Comparison of ENCODE assay signal across 25 mouse cellular contexts in genomic region chr14:29382786-29383185, GRCm38 (mm10).
DNase-seq lines count a peak whose midpoint lies in the region; ATAC-seq and TF ChIP-seq lines count a peak whose summit lies in the region.
"Had no signal": no experiment of that assay in that cellular context is flagged by ENCODE, and none has a peak within 500 bp of the region (broad histone marks: within the 10 kb centered on the region; RNA-seq: fewer than 3 reads in every experiment).

No protein-coding gene starts in this region.

- no peak overlapping the region for H3K9ac ChIP-seq in kidney, embryonic 16.5 days (replicated peaks; ENCODE audit: low read length)
- H3K9ac ChIP-seq in midbrain, embryonic 11.5 days (ENCODE audit: low read length): no peak overlapping the region
- no peak overlapping the region for H3K9ac ChIP-seq in midbrain, embryonic 16.5 days (ENCODE audit: low read depth, low read length)
- no peak overlapping the region for H3K9ac ChIP-seq in heart, adult 2 months (ENCODE audit: low read depth, low read length)
- H3K9ac ChIP-seq: embryonic facial prominence, embryonic 13.5 days; forebrain, embryonic 12.5 days; forebrain, embryonic 15.5 days; hindbrain, embryonic 12.5 days had no signal

- no peak overlapping the region for H3K4me3 ChIP-seq in kidney, adult 2 months (ENCODE audit: insufficient read depth, low read depth, low read length)
- H3K4me3 ChIP-seq in kidney, embryonic 16.5 days (ENCODE audit: low read length): no peak overlapping the region
- no peak overlapping the region for H3K4me3 ChIP-seq in midbrain, embryonic 11.5 days (ENCODE audit: low read depth, low read length)
- no peak overlapping the region for H3K4me3 ChIP-seq in midbrain, embryonic 16.5 days (ENCODE audit: low read depth, low read length)
- H3K4me3 ChIP-seq in heart, adult 2 months: no peak overlapping the region
- H3K4me3 ChIP-seq: embryonic facial prominence, embryonic 10.5 days; embryonic facial prominence, embryonic 13.5 days; erythroblast, embryonic 14.5 days; forebrain, embryonic 12.5 days; forebrain, embryonic 15.5 days; hindbrain, embryonic 12.5 days had no signal

- peak; percentile 76 for DNase-seq in kidney, adult 2 months
- peak; percentile 35 for DNase-seq in midbrain, embryonic 11.5 days (ENCODE audit: low spot score, missing footprints)
- peak; percentile 32 for DNase-seq in ZHBTc4 (ENCODE audit: low read depth, low spot score)
- DNase-seq in kidney, postnatal 36 days: peak; percentile 27 to 56
- no peak for DNase-seq in left cerebral cortex, adult 11 months (ENCODE audit: low spot score)
- no peak for DNase-seq in heart, adult 2 months
- DNase-seq: adrenal gland, adult 2 months; adrenal gland, postnatal 14 days; cerebellum, adult 11 months; cerebellum, adult 2 months; cerebellum, postnatal 10 days; cerebellum, postnatal 36 days; embryo, embryonic 11 days; gastrocnemius, postnatal 36 days had no signal

- no peak for TF ChIP-seq POLR2A in kidney, adult 2 months (IDR thresholded peaks at IDR 0.05; ENCODE audit: low read depth, low read length)
- TF ChIP-seq POLR2A in heart, adult 2 months (IDR thresholded peaks at IDR 0.05; ENCODE audit: insufficient read depth, low read depth, low read length): no peak

- no peak for TF ChIP-seq EP300 in heart, adult 2 months (IDR thresholded peaks at IDR 0.05; ENCODE audit: insufficient read depth, low read depth, low read length)

- ATAC-seq in kidney, embryonic 16.5 days (ENCODE audit: low FRiP score, low TSS enrichment): no peak
- ATAC-seq in midbrain, embryonic 11.5 days (ENCODE audit: low FRiP score): no peak
- ATAC-seq in midbrain, embryonic 16.5 days: no peak
- ATAC-seq: CD4-positive, CD25-positive, alpha-beta regulatory T cell, adult 4 months; forebrain, embryonic 15.5 days; hindbrain, embryonic 16.5 days had no signal

- no peaks in the 10 kb centered on the region for H3K36me3 ChIP-seq in kidney, adult 2 months (ENCODE audit: control insufficient read depth, insufficient read depth, low read length)
- no peaks in the 10 kb centered on the region for H3K36me3 ChIP-seq in kidney, embryonic 16.5 days (ENCODE audit: insufficient read depth, low read length)
- no peaks in the 10 kb centered on the region for H3K36me3 ChIP-seq in midbrain, embryonic 11.5 days (ENCODE audit: control insufficient read depth, insufficient read depth, low read length)
- H3K36me3 ChIP-seq in midbrain, embryonic 16.5 days (ENCODE audit: control insufficient read depth, insufficient read depth, low read length): no peaks in the 10 kb centered on the region
- H3K36me3 ChIP-seq in heart, adult 2 months (ENCODE audit: control insufficient read depth, insufficient read depth, low read length): no peaks in the 10 kb centered on the region
- H3K36me3 ChIP-seq: embryonic facial prominence, embryonic 10.5 days; embryonic facial prominence, embryonic 13.5 days; forebrain, embryonic 12.5 days; forebrain, embryonic 15.5 days; hindbrain, embryonic 12.5 days had no signal

- H3K27me3 ChIP-seq in kidney, adult 2 months (replicated peaks; ENCODE audit: control insufficient read depth, insufficient read depth, low read length): no peaks in the 10 kb centered on the region
- no peaks in the 10 kb centered on the region for H3K27me3 ChIP-seq in kidney, embryonic 16.5 days (ENCODE audit: insufficient read depth, low read length)
- H3K27me3 ChIP-seq in midbrain, embryonic 11.5 days (ENCODE audit: control insufficient read depth, insufficient read depth, low read length): no peaks in the 10 kb centered on the region
- H3K27me3 ChIP-seq in midbrain, embryonic 16.5 days (ENCODE audit: control insufficient read depth, insufficient read depth, low read depth, low read length): no peaks in the 10 kb centered on the region
- H3K27me3 ChIP-seq in heart, adult 2 months (ENCODE audit: control insufficient read depth, insufficient read depth, low read length): no peaks in the 10 kb centered on the region
- H3K27me3 ChIP-seq: embryonic facial prominence, embryonic 13.5 days; forebrain, embryonic 12.5 days; forebrain, embryonic 15.5 days; hindbrain, embryonic 12.5 days had no signal

- H3K79me2 ChIP-seq in heart, adult 2 months (replicated peaks; ENCODE audit: control insufficient read depth, insufficient read depth, low read length): no peaks in the 10 kb centered on the region

- no peak for TF ChIP-seq CTCF in kidney, adult 2 months (conservative IDR thresholded peaks at IDR 0.05; ENCODE audit: insufficient read depth, insufficient read length, low read depth, low read length)
- TF ChIP-seq CTCF in heart, adult 2 months (IDR thresholded peaks at IDR 0.05): no peak

- H3K9me3 ChIP-seq in kidney, embryonic 16.5 days (ENCODE audit: low read length): no peaks in the 10 kb centered on the region
- H3K9me3 ChIP-seq in midbrain, embryonic 11.5 days (ENCODE audit: control insufficient read depth, low read length): no peaks in the 10 kb centered on the region
- no peaks in the 10 kb centered on the region for H3K9me3 ChIP-seq in midbrain, embryonic 16.5 days (replicated peaks; ENCODE audit: control insufficient read depth, low read length, poor library complexity, severe bottlenecking)
- H3K9me3 ChIP-seq: embryonic facial prominence, embryonic 10.5 days; embryonic facial prominence, embryonic 13.5 days; forebrain, embryonic 12.5 days; forebrain, embryonic 15.5 days; hindbrain, embryonic 12.5 days had no signal

- no peak overlapping the region for H3K27ac ChIP-seq in kidney, adult 2 months (ENCODE audit: insufficient read depth, low read depth, low read length)
- H3K27ac ChIP-seq in kidney, embryonic 16.5 days (ENCODE audit: low read length): no peak overlapping the region
- H3K27ac ChIP-seq in midbrain, embryonic 11.5 days (ENCODE audit: low read depth, low read length): no peak overlapping the region
- no peak overlapping the region for H3K27ac ChIP-seq in midbrain, embryonic 16.5 days (ENCODE audit: low read length)
- no peak overlapping the region for H3K27ac ChIP-seq in heart, adult 2 months
- H3K27ac ChIP-seq: embryonic facial prominence, embryonic 10.5 days; embryonic facial prominence, embryonic 13.5 days; forebrain, embryonic 12.5 days; forebrain, embryonic 15.5 days; hindbrain, embryonic 12.5 days had no signal

- no peaks in the 10 kb centered on the region for H3K4me1 ChIP-seq in kidney, adult 2 months (ENCODE audit: control insufficient read depth, insufficient read depth, low read length)
- no peaks in the 10 kb centered on the region for H3K4me1 ChIP-seq in kidney, embryonic 16.5 days (ENCODE audit: insufficient read depth, low read length)
- no peaks in the 10 kb centered on the region for H3K4me1 ChIP-seq in midbrain, embryonic 11.5 days (ENCODE audit: control insufficient read depth, insufficient read depth, low read length)
- H3K4me1 ChIP-seq in midbrain, embryonic 16.5 days (ENCODE audit: control insufficient read depth, insufficient read depth, low read length): no peaks in the 10 kb centered on the region
- H3K4me1 ChIP-seq in heart, adult 2 months (ENCODE audit: control insufficient read depth, insufficient read depth, low read length): no peaks in the 10 kb centered on the region
- H3K4me1 ChIP-seq: embryonic facial prominence, embryonic 10.5 days; embryonic facial prominence, embryonic 13.5 days; forebrain, embryonic 12.5 days; forebrain, embryonic 15.5 days; hindbrain, embryonic 12.5 days had no signal

- H3K4me2 ChIP-seq in kidney, embryonic 16.5 days (replicated peaks; ENCODE audit: low read depth, low read length): no peak overlapping the region
- no peak overlapping the region for H3K4me2 ChIP-seq in midbrain, embryonic 11.5 days
- H3K4me2 ChIP-seq in midbrain, embryonic 16.5 days (ENCODE audit: low read length): no peak overlapping the region
- H3K4me2 ChIP-seq: embryonic facial prominence, embryonic 13.5 days; forebrain, embryonic 12.5 days; forebrain, embryonic 15.5 days; heart, embryonic 11.5 days; hindbrain, embryonic 12.5 days had no signal

- intact Hi-C loops in heart, adult 2 months (cut with DNase I): no loop called here

- WGBS in kidney, adult 2 months: 43% methylated on average over 2 of the region's 2 CpGs
- WGBS in kidney, embryonic 16.5 days: 57% methylated on average over 2 of the region's 2 CpGs
- 82% methylated on average over 2 of the region's 2 CpGs for WGBS in midbrain, embryonic 11.5 days
- WGBS in midbrain, embryonic 16.5 days: 93% methylated on average over 2 of the region's 2 CpGs
- WGBS in heart, adult 2 months: 80% methylated on average over 2 of the region's 2 CpGs

Comparison
In these comparisons a context has a peak if more than half of its experiments do, and no peak if none do; other contexts are left out.
1. DNase-seq: peak in kidney, adult 2 months (single experiment), midbrain, embryonic 11.5 days (single experiment), ZHBTc4 (single experiment) and kidney, postnatal 36 days (2 of 2); none in left cerebral cortex, adult 11 months (single experiment) and heart, adult 2 months (0 of 2).